Mouse (Mus musculus): Measurements from ENCODE around the gene Bnipl. TPM values are rescaled to one million over a fixed set of nuclear protein-coding genes. Genes with fewer than 3 reads are reported as not detected.

Gene Bnipl
- 4.6 and 5.7 TPM in 2 replicates for polyA plus RNA-seq (2015; fragmentation: Nextera tagmentation; extraction: Ambion mirVana)

- ATAC-seq (ENCODE audit: low read depth): peak; percentile 81
- Histone ChIP-seq H3K36me3 (ENCODE audit: control insufficient read depth, insufficient read depth, low read length) (peaks cover 7% of the 10 kb centered on the region), H3K9me3 (ENCODE audit: control insufficient read depth, low read length) (no peaks in the 10 kb centered on the region), H3K4me3 (ENCODE audit: low read length) (0 out of 2 replicates have a peak within 1 kb of the TSS, but pooled peaks have one; percentile 10), H3K9ac (ENCODE audit: low read length) (peak within 1 kb of the TSS; percentile 38; the same call in 1 of the 2 replicates), H3K27ac (ENCODE audit: low read length) (peak within 1 kb of the TSS; percentile 78), H3K4me1 (replicated peaks; ENCODE audit: control insufficient read depth, insufficient read depth, low read length) (no peaks in the 10 kb centered on the region), H3K27me3 (ENCODE audit: control insufficient read depth, insufficient read depth, low read depth, low read length) (no peaks in the 10 kb centered on the region), H3K4me2 (ENCODE audit: low read depth, low read length) (peak within 1 kb of the TSS; percentile 38)
- 34% methylated on average over 7 of the region's 7 CpGs for WGBS
Observed at GRCm38 (mm10) chr3:95250783-95251424, at the start of gene Bnipl. TSS of gene Bnipl (minus strand) at chr3:95251193.

- Histone ChIP-seq H3K36me3 (ENCODE audit: control insufficient read depth, insufficient read depth, low read length) (peaks cover 16% of the 10 kb centered on the region), H3K9ac (ENCODE audit: low read length) (no peak overlapping the region), H3K4me2 (ENCODE audit: low read depth, low read length) (no peak overlapping the region), H3K9me3 (ENCODE audit: control insufficient read depth, low read length) (0 out of 2 replicates have a peak, but pooled peaks cover 2% of the 10 kb centered on the region), H3K4me3 (ENCODE audit: low read length) (no peak overlapping the region), H3K27ac (ENCODE audit: low read length) (no peak overlapping the region), H3K4me1 (replicated peaks; ENCODE audit: control insufficient read depth, insufficient read depth, low read length) (peaks cover 8% of the 10 kb centered on the region; the same call in 1 of the 2 replicates), H3K27me3 (ENCODE audit: control insufficient read depth, insufficient read depth, low read depth, low read length) (no peaks in the 10 kb centered on the region)
- WGBS: 57% methylated on average over 7 of the region's 7 CpGs
- ATAC-seq (ENCODE audit: low read depth): no peak
Observed at GRCm38 (mm10) chr3:95298018-95298417, 47.0 kb upstream of the Bnipl start.

- Histone ChIP-seq H3K4me3 (ENCODE audit: low read length) (no peak overlapping the region), H3K9me3 (ENCODE audit: control insufficient read depth, low read length) (0 out of 2 replicates have a peak, but pooled peaks cover 2% of the 10 kb centered on the region), H3K27ac (ENCODE audit: low read length) (no peak overlapping the region), H3K36me3 (ENCODE audit: control insufficient read depth, insufficient read depth, low read length) (peaks cover 20% of the 10 kb centered on the region), H3K9ac (ENCODE audit: low read length) (peak overlapping the region; percentile 21; the same call in 1 of the 2 replicates), H3K27me3 (ENCODE audit: control insufficient read depth, insufficient read depth, low read depth, low read length) (no peaks in the 10 kb centered on the region), H3K4me2 (ENCODE audit: low read depth, low read length) (no peak overlapping the region), H3K4me1 (replicated peaks; ENCODE audit: control insufficient read depth, insufficient read depth, low read length) (peaks cover 8% of the 10 kb centered on the region; the same call in 1 of the 2 replicates)
- ATAC-seq (ENCODE audit: low read depth): peak; percentile 55
- WGBS: 10% methylated on average over 5 of the region's 5 CpGs
Observed at GRCm38 (mm10) chr3:95296103-95296469, 45.1 kb upstream of the Bnipl start.

- peak overlapping the region; percentile 13; the same call in 1 of the 2 replicates for H3K9ac ChIP-seq (ENCODE audit: low read length)
- H3K4me1 ChIP-seq (replicated peaks; ENCODE audit: control insufficient read depth, insufficient read depth, low read length): peaks cover 8% of the 10 kb centered on the region; the same call in 1 of the 2 replicates
- H3K36me3 ChIP-seq (ENCODE audit: control insufficient read depth, insufficient read depth, low read length): peaks cover 22% of the 10 kb centered on the region
- no peaks in the 10 kb centered on the region for H3K27me3 ChIP-seq (ENCODE audit: control insufficient read depth, insufficient read depth, low read depth, low read length)
- H3K27ac ChIP-seq (ENCODE audit: low read length): peak overlapping the region; percentile 29; the same call in 1 of the 2 replicates
- 0 out of 2 replicates have a peak, but pooled peaks cover 2% of the 10 kb centered on the region for H3K9me3 ChIP-seq (ENCODE audit: control insufficient read depth, low read length)
- ATAC-seq (ENCODE audit: low read depth): peak; percentile 16
- H3K4me3 ChIP-seq (ENCODE audit: low read length): no peak overlapping the region
- no peak overlapping the region for H3K4me2 ChIP-seq (ENCODE audit: low read depth, low read length)
- WGBS: 68% methylated on average over 11 of the region's 11 CpGs
Observed at GRCm38 (mm10) chr3:95295321-95296102, 44.5 kb upstream of the Bnipl start.

DNA sequence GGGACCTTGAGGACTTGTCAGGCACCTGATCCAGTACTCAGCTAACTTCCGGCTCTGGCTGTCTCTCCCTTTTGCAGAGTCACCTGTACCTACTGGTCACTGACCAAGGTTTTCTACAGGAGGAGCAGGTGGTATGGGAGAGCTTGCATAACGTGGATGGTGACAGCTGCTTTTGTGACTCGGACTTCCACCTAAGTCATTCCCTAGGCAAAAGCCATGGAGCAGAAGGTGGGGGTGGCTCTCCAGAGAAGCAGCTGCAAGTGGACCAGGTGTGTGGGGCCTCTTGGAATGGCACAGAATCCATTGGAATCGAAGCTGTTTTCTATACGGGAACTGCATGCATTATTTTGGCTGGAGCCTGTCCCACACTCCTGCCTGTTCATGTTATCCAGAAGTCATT, 43.7 kb upstream of the Bnipl start:
- no peak overlapping the region for H3K4me2 ChIP-seq (ENCODE audit: low read depth, low read length)
- H3K9me3 ChIP-seq (ENCODE audit: control insufficient read depth, low read length): 0 out of 2 replicates have a peak, but pooled peaks cover 2% of the 10 kb centered on the region
- no peaks in the 10 kb centered on the region for H3K27me3 ChIP-seq (ENCODE audit: control insufficient read depth, insufficient read depth, low read depth, low read length)
- H3K4me3 ChIP-seq (ENCODE audit: low read length): no peak overlapping the region
- no peak for ATAC-seq (ENCODE audit: low read depth)
- H3K4me1 ChIP-seq (replicated peaks; ENCODE audit: control insufficient read depth, insufficient read depth, low read length): peaks cover 8% of the 10 kb centered on the region; the same call in 1 of the 2 replicates
- no peak overlapping the region for H3K27ac ChIP-seq (ENCODE audit: low read length)
- no peak overlapping the region for H3K9ac ChIP-seq (ENCODE audit: low read length)
- 85% methylated on average over 5 of the region's 5 CpGs for WGBS
- peaks cover 24% of the 10 kb centered on the region for H3K36me3 ChIP-seq (ENCODE audit: control insufficient read depth, insufficient read depth, low read length)

- H3K9ac ChIP-seq (ENCODE audit: low read length): no peak overlapping the region
- 82% methylated on average over 7 of the region's 7 CpGs for WGBS
- no peak overlapping the region for H3K4me2 ChIP-seq (ENCODE audit: low read depth, low read length)
- peaks cover 8% of the 10 kb centered on the region; the same call in 1 of the 2 replicates for H3K4me1 ChIP-seq (replicated peaks; ENCODE audit: control insufficient read depth, insufficient read depth, low read length)
- H3K27ac ChIP-seq (ENCODE audit: low read length): no peak overlapping the region
- H3K27me3 ChIP-seq (ENCODE audit: control insufficient read depth, insufficient read depth, low read depth, low read length): no peaks in the 10 kb centered on the region
- no peak for ATAC-seq (ENCODE audit: low read depth)
- H3K4me3 ChIP-seq (ENCODE audit: low read length): no peak overlapping the region
- H3K9me3 ChIP-seq (ENCODE audit: control insufficient read depth, low read length): 0 out of 2 replicates have a peak, but pooled peaks cover 2% of the 10 kb centered on the region
- H3K36me3 ChIP-seq (ENCODE audit: control insufficient read depth, insufficient read depth, low read length): peaks cover 27% of the 10 kb centered on the region
Observed at GRCm38 (mm10) chr3:95294316-95294715, 43.3 kb upstream of the Bnipl start.

GRCm38 (mm10) chr3:95293537-95293936, 42.5 kb upstream of the Bnipl start:
- Histone ChIP-seq H3K9ac (ENCODE audit: low read length) (no peak overlapping the region), H3K4me1 (replicated peaks; ENCODE audit: control insufficient read depth, insufficient read depth, low read length) (peaks cover 8% of the 10 kb centered on the region; the same call in 1 of the 2 replicates), H3K9me3 (ENCODE audit: control insufficient read depth, low read length) (0 out of 2 replicates have a peak, but pooled peaks cover 2% of the 10 kb centered on the region), H3K27ac (ENCODE audit: low read length) (no peak overlapping the region), H3K4me2 (ENCODE audit: low read depth, low read length) (no peak overlapping the region), H3K4me3 (ENCODE audit: low read length) (no peak overlapping the region), H3K27me3 (ENCODE audit: control insufficient read depth, insufficient read depth, low read depth, low read length) (no peaks in the 10 kb centered on the region), H3K36me3 (ENCODE audit: control insufficient read depth, insufficient read depth, low read length) (peaks cover 29% of the 10 kb centered on the region)
- no peak for ATAC-seq (ENCODE audit: low read depth)
- 59% methylated on average over 11 of the region's 11 CpGs for WGBS

- no peak overlapping the region for H3K9ac ChIP-seq (ENCODE audit: low read length)
- H3K9me3 ChIP-seq (ENCODE audit: control insufficient read depth, low read length): 0 out of 2 replicates have a peak, but pooled peaks cover 2% of the 10 kb centered on the region
- H3K4me2 ChIP-seq (ENCODE audit: low read depth, low read length): no peak overlapping the region
- ATAC-seq (ENCODE audit: low read depth): no peak
- H3K36me3 ChIP-seq (ENCODE audit: control insufficient read depth, insufficient read depth, low read length): peaks cover 35% of the 10 kb centered on the region
- H3K27me3 ChIP-seq (ENCODE audit: control insufficient read depth, insufficient read depth, low read depth, low read length): no peaks in the 10 kb centered on the region
- peaks cover 8% of the 10 kb centered on the region; the same call in 1 of the 2 replicates for H3K4me1 ChIP-seq (replicated peaks; ENCODE audit: control insufficient read depth, insufficient read depth, low read length)
- H3K27ac ChIP-seq (ENCODE audit: low read length): no peak overlapping the region
- no peak overlapping the region for H3K4me3 ChIP-seq (ENCODE audit: low read length)
- WGBS: 84% methylated on average over 2 of the region's 2 CpGs
Observed at GRCm38 (mm10) chr3:95292899-95293298, 41.9 kb upstream of the Bnipl start.

GRCm38 (mm10) chr3:95291041-95291440, 40.0 kb upstream of the Bnipl start:
- 77% methylated on average over 4 of the region's 4 CpGs for WGBS
- Histone ChIP-seq H3K4me1 (replicated peaks; ENCODE audit: control insufficient read depth, insufficient read depth, low read length) (peaks cover 6% of the 10 kb centered on the region; the same call in 1 of the 2 replicates), H3K36me3 (ENCODE audit: control insufficient read depth, insufficient read depth, low read length) (peaks cover 37% of the 10 kb centered on the region), H3K4me3 (ENCODE audit: low read length) (no peak overlapping the region), H3K27ac (ENCODE audit: low read length) (no peak overlapping the region), H3K4me2 (ENCODE audit: low read depth, low read length) (no peak overlapping the region), H3K27me3 (ENCODE audit: control insufficient read depth, insufficient read depth, low read depth, low read length) (no peaks in the 10 kb centered on the region), H3K9ac (ENCODE audit: low read length) (no peak overlapping the region), H3K9me3 (ENCODE audit: control insufficient read depth, low read length) (no peaks in the 10 kb centered on the region)
- ATAC-seq (ENCODE audit: low read depth): no peak
